Mouse (Mus musculus): Measurements from ENCODE around the gene Tas2r120.
"Not testable (repeated sequence)": the region's sequence is repeated elsewhere in the genome, so short reads cannot be mapped to it uniquely, and the experiment has no call there.

Tas2r120 gene

GRCm38 (mm10) chr6:132656653-132657052 is at the start of gene Tas2r120:
Gene Tas2r120, plus strand, starts transcription at chr6:132656953.
- DNase-seq = no peak

GRCm38 (mm10) chr6:132649399-132649798 is 7.4 kb upstream of the Tas2r120 start:
- DNase-seq = no peak

GRCm38 (mm10) chr6:132651426-132651825 is 5.3 kb upstream of the Tas2r120 start, which contains the start of gene A630073D07Rik:
Gene A630073D07Rik, minus strand, starts transcription at chr6:132651526.
- DNase-seq = no peak

- not testable (repeated sequence) for DNase-seq
Measured at GRCm38 (mm10) chr6:132691596-132691995, 34.8 kb downstream of the Tas2r120 start.

GRCm38 (mm10) chr6:132700907-132701306 is 44.2 kb downstream of the Tas2r120 start, which contains the start of gene Tas2r121:
Gene Tas2r121, minus strand, starts transcription at chr6:132701007.
- no peak for DNase-seq
